Mouse (Mus musculus) G1E (cell line): ENCODE data around the gene Sox5.

Experiments used
- CTCF ChIP-seq: IDR thresholded peaks from 2 replicates; pipeline ENCODE4 v1.5.1; 2012; ENCODE audit warnings: low read depth, low read length, inconsistent platforms, mixed read lengths
- GATA1 ChIP-seq: IDR thresholded peaks from 2 replicates; pipeline ENCODE4 v1.6.1; 2012; ENCODE audit warnings: borderline replicate concordance, low read length, inconsistent platforms, mixed read lengths
- POLR2AphosphoS5 ChIP-seq: IDR thresholded peaks from 2 replicates; pipeline ENCODE4 v1.6.1; 2012; ENCODE audit warnings: low read depth, low read length, inconsistent platforms; ENCODE audit not compliant: insufficient replicate concordance
- TAL1 ChIP-seq: conservative IDR thresholded peaks from 2 replicates; pipeline ENCODE4 v1.6.1; 2012; ENCODE audit warnings: low read depth, low read length, inconsistent platforms, mixed read lengths

GRCm38 (mm10) chr6:143915686-143916085 is 866.1 kb downstream of the Sox5 start:
- no peak for TF ChIP-seq CTCF
- TF ChIP-seq GATA1: no peak
- no peak for TF ChIP-seq POLR2AphosphoS5
- no peak for TF ChIP-seq TAL1
